ENCODE assay signal across 8 mouse cellular contexts in the genomic region with DNA sequence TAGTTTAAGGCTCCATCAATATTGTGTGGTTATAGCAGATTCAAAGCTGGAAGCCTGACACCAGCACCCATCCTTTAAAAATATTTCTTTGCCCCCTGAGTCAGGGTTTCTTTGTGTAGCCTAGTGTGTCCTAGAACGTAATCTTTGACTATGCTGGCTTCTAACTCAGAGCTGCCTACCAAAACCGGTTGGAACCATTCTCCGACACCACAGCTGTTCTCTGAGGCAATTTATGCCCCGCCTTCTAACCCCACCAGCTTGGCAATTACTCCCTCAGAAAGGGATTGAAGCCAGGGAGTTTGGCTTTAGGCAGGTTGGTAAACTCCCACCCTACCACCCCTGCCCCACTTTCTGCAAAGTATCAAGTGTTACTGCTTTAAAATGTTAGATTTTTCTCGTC. TPM values are rescaled to one million over a fixed set of nuclear protein-coding genes. Genes with fewer than 3 reads are reported as not detected.
DNase-seq lines count a peak whose midpoint lies in the region; ATAC-seq and TF ChIP-seq lines count a peak whose summit lies in the region.

No protein-coding gene starts in this region.

- TF ChIP-seq POLR2A in heart, adult 2 months (IDR thresholded peaks at IDR 0.05; ENCODE audit: insufficient read depth, low read depth, low read length) = no peak

- no peak overlapping the region for H3K27ac ChIP-seq in heart, postnatal 0 days (ENCODE audit: low read depth)
- no peak overlapping the region; the same call in 1 of the 2 replicates for H3K27ac ChIP-seq in heart, adult 2 months
- H3K27ac ChIP-seq in forebrain, embryonic 14.5 days (ENCODE audit: low read depth, low read length) = no peak overlapping the region
- peak overlapping the region; percentile 71 for H3K27ac ChIP-seq in liver, embryonic 12.5 days

- peak overlapping the region; percentile 91; the same call in 1 of the 2 replicates for H3K4me2 ChIP-seq in heart, postnatal 0 days (ENCODE audit: low read depth, low read length)
- H3K4me2 ChIP-seq in forebrain, embryonic 14.5 days (ENCODE audit: low read length) = peak overlapping the region; percentile 41
- H3K4me2 ChIP-seq in liver, embryonic 12.5 days = peak overlapping the region; percentile 94

- peaks cover 39% of the 10 kb centered on the region for H3K36me3 ChIP-seq in heart, postnatal 0 days (replicated peaks; ENCODE audit: control insufficient read depth, insufficient read depth, low read length)
- peaks cover 4% of the 10 kb centered on the region; the same call in 1 of the 2 replicates for H3K36me3 ChIP-seq in heart, adult 2 months (ENCODE audit: control insufficient read depth, insufficient read depth, low read length)
- H3K36me3 ChIP-seq in forebrain, embryonic 14.5 days (ENCODE audit: control insufficient read depth, insufficient read depth, low read length) = peaks cover 47% of the 10 kb centered on the region
- peaks cover 50% of the 10 kb centered on the region for H3K36me3 ChIP-seq in liver, embryonic 12.5 days

- H3K9ac ChIP-seq in heart, postnatal 0 days (replicated peaks; ENCODE audit: low read depth, low read length) = no peak overlapping the region
- no peak overlapping the region for H3K9ac ChIP-seq in heart, adult 2 months (ENCODE audit: low read depth, low read length)
- 0 out of 2 replicates have a peak overlapping the region, but pooled peaks have one; percentile 25 for H3K9ac ChIP-seq in forebrain, embryonic 14.5 days (ENCODE audit: low read length)
- H3K9ac ChIP-seq in liver, embryonic 12.5 days = peak overlapping the region; percentile 45; the same call in 1 of the 2 replicates

- intact Hi-C loops in heart, adult 2 months (cut with DNase I) = loop anchor here (2.0 kb wide), 1 partner anchor 29 kb away; no protein-coding TSS in a partner anchor
- intact Hi-C loops in left cerebral cortex, postnatal 4 days (cut with DNase I) = no loop called here
- intact Hi-C loops in left cerebral cortex, postnatal 25 days (cut with DNase I) = loop anchor here (2.0 kb wide), 1 partner anchor 15 kb away; no protein-coding TSS in a partner anchor

- WGBS in heart, postnatal 0 days = 54% methylated on average over 5 of the region's 5 CpGs
- WGBS in heart, adult 2 months = 50% methylated on average over 5 of the region's 5 CpGs
- 35% methylated on average over 5 of the region's 5 CpGs for WGBS in forebrain, embryonic 14.5 days
- 54% methylated on average over 5 of the region's 5 CpGs for WGBS in liver, embryonic 12.5 days (ENCODE audit: insufficient replicate concordance)

- no peaks in the 10 kb centered on the region for H3K27me3 ChIP-seq in heart, postnatal 0 days (ENCODE audit: control insufficient read depth, insufficient read depth, low read length)
- no peaks in the 10 kb centered on the region for H3K27me3 ChIP-seq in heart, adult 2 months (ENCODE audit: control insufficient read depth, insufficient read depth, low read length)
- no peaks in the 10 kb centered on the region for H3K27me3 ChIP-seq in forebrain, embryonic 14.5 days (replicated peaks; ENCODE audit: control insufficient read depth, insufficient read depth, low read length)
- H3K27me3 ChIP-seq in liver, embryonic 12.5 days (replicated peaks) = no peaks in the 10 kb centered on the region

- H3K4me1 ChIP-seq in heart, postnatal 0 days (ENCODE audit: control insufficient read depth, insufficient read depth) = peaks cover 21% of the 10 kb centered on the region
- peaks cover 2% of the 10 kb centered on the region for H3K4me1 ChIP-seq in heart, adult 2 months (ENCODE audit: control insufficient read depth, insufficient read depth, low read length)
- H3K4me1 ChIP-seq in forebrain, embryonic 14.5 days (ENCODE audit: control insufficient read depth, insufficient read depth, low read length) = peaks cover 23% of the 10 kb centered on the region
- H3K4me1 ChIP-seq in liver, embryonic 12.5 days = peaks cover 31% of the 10 kb centered on the region

- no peaks in the 10 kb centered on the region for H3K9me3 ChIP-seq in heart, postnatal 0 days (replicated peaks; ENCODE audit: control insufficient read depth, low read length)
- no peaks in the 10 kb centered on the region for H3K9me3 ChIP-seq in forebrain, embryonic 14.5 days (replicated peaks; ENCODE audit: control insufficient read depth, low read length)
- no peaks in the 10 kb centered on the region for H3K9me3 ChIP-seq in liver, embryonic 12.5 days (replicated peaks)

- no peak for TF ChIP-seq EP300 in heart, postnatal 0 days (IDR thresholded peaks at IDR 0.05; ENCODE audit: low read depth)
- TF ChIP-seq EP300 in heart, adult 2 months (IDR thresholded peaks at IDR 0.05; ENCODE audit: insufficient read depth, low read depth, low read length) = no peak

- no peaks in the 10 kb centered on the region; the same call in 1 of the 2 replicates for H3K79me2 ChIP-seq in heart, adult 2 months (replicated peaks; ENCODE audit: control insufficient read depth, insufficient read depth, low read length)

- ATAC-seq in heart, postnatal 0 days (ENCODE audit: insufficient read depth, low read depth) = no peak
- no peak for ATAC-seq in forebrain, embryonic 14.5 days
- no peak for ATAC-seq in liver, embryonic 12.5 days

- no peak overlapping the region; the same call in 1 of the 2 replicates for H3K4me3 ChIP-seq in heart, postnatal 0 days (ENCODE audit: low read depth, low read length)
- no peak overlapping the region for H3K4me3 ChIP-seq in heart, adult 2 months
- H3K4me3 ChIP-seq in forebrain, embryonic 14.5 days (ENCODE audit: low read depth, low read length) = peak overlapping the region; percentile 50; the same call in 1 of the 2 replicates
- H3K4me3 ChIP-seq in liver, embryonic 12.5 days = peak overlapping the region; percentile 75

- TF ChIP-seq CTCF in heart, postnatal 0 days (IDR thresholded peaks at IDR 0.05; ENCODE audit: low read depth) = no peak
- TF ChIP-seq CTCF in heart, adult 2 months (IDR thresholded peaks at IDR 0.05) = no peak

- no peak for DNase-seq in heart, postnatal 0 days (ENCODE audit: low spot score)
- no peak for DNase-seq in heart, adult 2 months
- peak; percentile 21 for DNase-seq in R1 (ENCODE audit: low read depth, low spot score)
- peak; percentile 63 for DNase-seq in forebrain, embryonic 14.5 days (ENCODE audit: low spot score)
- no peak for DNase-seq in spleen, postnatal 10 days (ENCODE audit: low spot score in 2 of 2)
- no peak for DNase-seq in left cerebral cortex, postnatal 4 days
- DNase-seq in left cerebral cortex, postnatal 25 days (ENCODE audit: low spot score in 2 of 2) = no peak

RNA-seq across cellular contexts. Expression of a gene that starts 0.9 kb away (rescaled TPM):
- 28.3 and 28.5 TPM in 2 replicates for total RNA-seq in heart, postnatal 0 days (2014; rRNA removed; ENCODE audit: low replicate concordance)
- 22.7 and 23.2 TPM in 2 replicates for polyA plus RNA-seq in heart, postnatal 0 days (2015; fragmentation: Nextera tagmentation; extraction: Ambion mirVana)
- 10 to 100 TPM; 25.6 to 27.2 TPM for total RNA-seq in heart, adult 2 months (2021)
- polyA plus RNA-seq in heart, adult 2 months (2012; rRNA removed) = 13.7 and 23.3 TPM in 2 replicates
- 65.4 and 71.6 TPM in 2 replicates for polyA plus RNA-seq in forebrain, embryonic 14.5 days (2014; fragmentation: Nextera tagmentation; extraction: Ambion mirVana)
- polyA plus RNA-seq in liver, embryonic 12.5 days (2016; fragmentation: Nextera tagmentation; extraction: Ambion mirVana) = 45.4 and 45.7 TPM in 2 replicates
- 10 to 100 TPM; 39.7 to 44.7 TPM for total RNA-seq in left cerebral cortex, postnatal 4 days (2021)
- 10 to 100 TPM; 41.2 to 43.4 TPM for total RNA-seq in left cerebral cortex, postnatal 25 days (2021)

RNA-seq across cellular contexts. Expression of a gene that starts 18.0 kb away (rescaled TPM):
- 41.9 and 55.1 TPM in 2 replicates for total RNA-seq in heart, postnatal 0 days (2014; rRNA removed; ENCODE audit: low replicate concordance)
- polyA plus RNA-seq in heart, postnatal 0 days (2015; fragmentation: Nextera tagmentation; extraction: Ambion mirVana) = 58.0 and 58.6 TPM in 2 replicates
- total RNA-seq in heart, adult 2 months (2021) = 10 to 100 TPM; 11.3 to 16.8 TPM
- polyA plus RNA-seq in heart, adult 2 months (2012; rRNA removed) = 10.8 and 22.5 TPM in 2 replicates
- 112 and 115 TPM in 2 replicates for polyA plus RNA-seq in forebrain, embryonic 14.5 days (2014; fragmentation: Nextera tagmentation; extraction: Ambion mirVana)
- 16.6 and 19.9 TPM in 2 replicates for polyA plus RNA-seq in liver, embryonic 12.5 days (2016; fragmentation: Nextera tagmentation; extraction: Ambion mirVana)
- total RNA-seq in left cerebral cortex, postnatal 4 days (2021) = 100 to 1,000 TPM; 125 to 131 TPM
- total RNA-seq in left cerebral cortex, postnatal 25 days (2021) = 10 to 100 TPM; 66.5 to 67.5 TPM

RNA-seq across cellular contexts. Expression of a gene that starts 22.9 kb away (rescaled TPM):
- 6.3 TPM in 2 replicates for total RNA-seq in heart, postnatal 0 days (2014; rRNA removed; ENCODE audit: low replicate concordance)
- polyA plus RNA-seq in heart, postnatal 0 days (2015; fragmentation: Nextera tagmentation; extraction: Ambion mirVana) = 23.0 and 26.3 TPM in 2 replicates
- total RNA-seq in heart, adult 2 months (2021) = 10 to 100 TPM; 13.0 to 19.7 TPM
- 24.5 and 30.9 TPM in 2 replicates for polyA plus RNA-seq in heart, adult 2 months (2012; rRNA removed)
- polyA plus RNA-seq in forebrain, embryonic 14.5 days (2014; fragmentation: Nextera tagmentation; extraction: Ambion mirVana) = 23.6 and 29.4 TPM in 2 replicates
- polyA plus RNA-seq in liver, embryonic 12.5 days (2016; fragmentation: Nextera tagmentation; extraction: Ambion mirVana) = 14.7 and 16.5 TPM in 2 replicates
- total RNA-seq in left cerebral cortex, postnatal 4 days (2021) = 10 to 100 TPM; 26.1 to 28.8 TPM
- 10 to 100 TPM; 29.8 to 37.0 TPM for total RNA-seq in left cerebral cortex, postnatal 25 days (2021)

RNA-seq across cellular contexts. Expression of a gene that starts 27.7 kb away (rescaled TPM):
- 9.8 TPM in 1 of 2 replicates, not detected in the other for total RNA-seq in heart, postnatal 0 days (2014; rRNA removed; ENCODE audit: low replicate concordance)
- 1.5 and 1.9 TPM in 2 replicates for polyA plus RNA-seq in heart, postnatal 0 days (2015; fragmentation: Nextera tagmentation; extraction: Ambion mirVana)
- under 1 TPM; 0.39 to 0.45 TPM for total RNA-seq in heart, adult 2 months (2021)
- polyA plus RNA-seq in heart, adult 2 months (2012; rRNA removed) = 1.7 and 3.3 TPM in 2 replicates
- 2.2 and 3.2 TPM in 2 replicates for polyA plus RNA-seq in forebrain, embryonic 14.5 days (2014; fragmentation: Nextera tagmentation; extraction: Ambion mirVana)
- 0.51 and 1.3 TPM in 2 replicates for polyA plus RNA-seq in liver, embryonic 12.5 days (2016; fragmentation: Nextera tagmentation; extraction: Ambion mirVana)
- 1 to 10 TPM; 3.4 to 4.0 TPM for total RNA-seq in left cerebral cortex, postnatal 4 days (2021)
- total RNA-seq in left cerebral cortex, postnatal 25 days (2021) = 1 to 10 TPM; 4.3 to 4.7 TPM

RNA-seq across cellular contexts. Expression of a gene that starts 30.8 kb away (rescaled TPM):
- 48.8 and 52.3 TPM in 2 replicates for total RNA-seq in heart, postnatal 0 days (2014; rRNA removed; ENCODE audit: low replicate concordance)
- 9.3 and 10.4 TPM in 2 replicates for polyA plus RNA-seq in heart, postnatal 0 days (2015; fragmentation: Nextera tagmentation; extraction: Ambion mirVana)
- total RNA-seq in heart, adult 2 months (2021) = 10 to 100 TPM; 69.6 to 79.2 TPM
- polyA plus RNA-seq in heart, adult 2 months (2012; rRNA removed) = 28.2 and 57.9 TPM in 2 replicates
- 16.5 TPM in 2 replicates for polyA plus RNA-seq in forebrain, embryonic 14.5 days (2014; fragmentation: Nextera tagmentation; extraction: Ambion mirVana)
- polyA plus RNA-seq in liver, embryonic 12.5 days (2016; fragmentation: Nextera tagmentation; extraction: Ambion mirVana) = 10.0 and 10.3 TPM in 2 replicates
- total RNA-seq in left cerebral cortex, postnatal 4 days (2021) = 10 to 100 TPM; 78.3 to 83.0 TPM
- 100 to 1,000 TPM in 1 of 2 experiments, 10 to 100 TPM in 1; 86.5 to 106 TPM for total RNA-seq in left cerebral cortex, postnatal 25 days (2021)

Comparison
In these comparisons a context has a peak if more than half of its experiments do, and no peak if none do; other contexts are left out.
1. DNase-seq: peak in R1 (single experiment) and forebrain, embryonic 14.5 days (single experiment); none in heart, postnatal 0 days (single experiment), heart, adult 2 months (0 of 2), spleen, postnatal 10 days (0 of 2), left cerebral cortex, postnatal 4 days (single experiment) and left cerebral cortex, postnatal 25 days (0 of 2).
2. H3K4me2 ChIP-seq: peak in every context shown above with its lines; median percentile 94 in liver, embryonic 12.5 days; 91 in heart, postnatal 0 days; 41 in forebrain, embryonic 14.5 days.
3. H3K4me3 ChIP-seq: peak in forebrain, embryonic 14.5 days (single experiment) and liver, embryonic 12.5 days (single experiment); none in heart, postnatal 0 days (single experiment) and heart, adult 2 months (single experiment).
4. H3K9ac ChIP-seq: peak in forebrain, embryonic 14.5 days (single experiment) and liver, embryonic 12.5 days (single experiment); none in heart, postnatal 0 days (single experiment) and heart, adult 2 months (single experiment).